Mouse (Mus musculus): ENCODE data around the gene Zfp709. TPM values are rescaled to one million over a fixed set of nuclear protein-coding genes. Genes with fewer than 3 reads are reported as not detected.
"Not testable (repeated sequence)": the region's sequence is repeated elsewhere in the genome, so short reads cannot be mapped to it uniquely, and the experiment has no call there.

The Zfp709 gene
- polyA plus RNA-seq, 1 experiment, result not detected

DNA sequence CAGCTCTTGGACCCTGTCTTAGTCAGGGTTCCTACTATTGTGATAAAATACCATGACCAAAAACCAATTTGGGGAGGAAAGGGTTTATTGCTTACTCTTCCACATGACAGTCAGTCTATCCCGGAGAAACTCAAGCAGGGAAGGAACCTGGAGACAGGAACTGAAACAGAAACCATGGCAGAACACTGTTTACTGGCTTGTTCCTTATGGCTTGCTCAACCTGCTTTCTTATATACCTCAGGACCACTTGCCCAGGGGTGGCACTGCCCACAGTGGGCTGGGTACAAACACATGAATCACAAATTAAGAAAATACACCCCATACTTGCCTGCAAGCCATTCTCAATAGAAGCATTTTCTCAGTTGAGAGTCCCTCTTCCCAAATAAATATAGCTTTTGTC lies 21.3 kb downstream of the Zfp709 start:
- H3K4me1 ChIP-seq (ENCODE audit: control insufficient read depth, insufficient read depth, low read length); H3K27ac ChIP-seq (ENCODE audit: insufficient read depth, low read depth, low read length); H3K4me3 ChIP-seq (ENCODE audit: insufficient read depth, low read depth, low read length): not testable (repeated sequence)
- WGBS, result 74% methylated on average over 1 of the region's 1 CpGs

DNA sequence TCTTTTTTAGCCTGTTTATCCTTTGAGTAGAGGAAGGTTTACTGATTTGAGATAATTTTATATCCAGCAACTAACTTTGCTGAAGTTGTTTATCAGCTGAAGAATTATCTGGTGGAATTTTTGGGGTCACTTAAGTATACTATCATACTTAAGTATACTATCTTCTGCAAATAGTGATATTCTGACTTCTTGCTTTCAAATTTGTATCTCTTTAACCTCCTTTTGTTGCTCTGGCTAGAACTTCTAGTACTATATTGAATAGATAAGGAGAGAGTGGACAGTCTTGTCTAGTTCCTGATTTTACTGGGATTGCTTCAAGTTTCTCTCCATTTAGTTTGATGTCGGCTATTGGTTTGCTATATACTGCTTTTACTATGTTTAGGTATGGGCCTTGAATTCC lies 25.0 kb downstream of the Zfp709 start:
- Histone ChIP-seq H3K4me1 (ENCODE audit: control insufficient read depth, insufficient read depth, low read length) (no peaks in the 10 kb centered on the region), H3K27ac (ENCODE audit: insufficient read depth, low read depth, low read length) (no peak overlapping the region), H3K4me3 (ENCODE audit: insufficient read depth, low read depth, low read length) (no peak overlapping the region)
- TF ChIP-seq CTCF (IDR thresholded peaks at IDR 0.05; ENCODE audit: insufficient read depth, low read depth, low read length) (no peak), POLR2A (IDR thresholded peaks at IDR 0.05; ENCODE audit: insufficient read depth, low read depth, low read length) (no peak)
- WGBS, result 95% methylated on average over 1 of the region's 1 CpGs

DNA sequence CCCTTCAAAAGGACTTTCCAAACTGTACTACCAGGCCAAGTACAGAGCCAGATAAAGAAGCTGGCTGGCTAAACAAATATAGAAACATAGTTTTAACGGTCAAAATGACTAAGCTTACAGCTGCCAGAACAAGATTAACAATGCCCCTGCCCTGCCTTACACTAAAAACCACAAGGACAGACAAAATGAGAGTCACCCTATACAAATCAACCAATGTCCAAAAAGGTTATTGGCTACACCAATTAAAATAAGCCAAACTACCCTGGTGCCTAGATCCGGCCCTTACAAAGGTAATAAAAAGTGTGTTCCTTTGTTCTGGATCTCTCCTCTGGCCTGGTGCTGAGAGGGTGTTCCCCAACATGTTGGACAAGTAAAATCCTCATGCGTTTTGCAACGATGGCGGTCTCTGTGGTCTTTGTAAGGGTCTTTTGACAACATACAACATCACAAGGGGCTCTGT lies 26.0 kb downstream of the Zfp709 start:
- 92% methylated on average over 5 of the region's 5 CpGs for WGBS
- Histone ChIP-seq H3K27ac (ENCODE audit: insufficient read depth, low read depth, low read length) (peak overlapping the region; percentile 100), H3K4me3 (ENCODE audit: insufficient read depth, low read depth, low read length) (peak overlapping the region; percentile 100), H3K4me1 (ENCODE audit: control insufficient read depth, insufficient read depth, low read length) (no peaks in the 10 kb centered on the region)
- TF ChIP-seq POLR2A (IDR thresholded peaks at IDR 0.05; ENCODE audit: insufficient read depth, low read depth, low read length) (no peak), CTCF (IDR thresholded peaks at IDR 0.05; ENCODE audit: insufficient read depth, low read depth, low read length) (no peak)

DNA sequence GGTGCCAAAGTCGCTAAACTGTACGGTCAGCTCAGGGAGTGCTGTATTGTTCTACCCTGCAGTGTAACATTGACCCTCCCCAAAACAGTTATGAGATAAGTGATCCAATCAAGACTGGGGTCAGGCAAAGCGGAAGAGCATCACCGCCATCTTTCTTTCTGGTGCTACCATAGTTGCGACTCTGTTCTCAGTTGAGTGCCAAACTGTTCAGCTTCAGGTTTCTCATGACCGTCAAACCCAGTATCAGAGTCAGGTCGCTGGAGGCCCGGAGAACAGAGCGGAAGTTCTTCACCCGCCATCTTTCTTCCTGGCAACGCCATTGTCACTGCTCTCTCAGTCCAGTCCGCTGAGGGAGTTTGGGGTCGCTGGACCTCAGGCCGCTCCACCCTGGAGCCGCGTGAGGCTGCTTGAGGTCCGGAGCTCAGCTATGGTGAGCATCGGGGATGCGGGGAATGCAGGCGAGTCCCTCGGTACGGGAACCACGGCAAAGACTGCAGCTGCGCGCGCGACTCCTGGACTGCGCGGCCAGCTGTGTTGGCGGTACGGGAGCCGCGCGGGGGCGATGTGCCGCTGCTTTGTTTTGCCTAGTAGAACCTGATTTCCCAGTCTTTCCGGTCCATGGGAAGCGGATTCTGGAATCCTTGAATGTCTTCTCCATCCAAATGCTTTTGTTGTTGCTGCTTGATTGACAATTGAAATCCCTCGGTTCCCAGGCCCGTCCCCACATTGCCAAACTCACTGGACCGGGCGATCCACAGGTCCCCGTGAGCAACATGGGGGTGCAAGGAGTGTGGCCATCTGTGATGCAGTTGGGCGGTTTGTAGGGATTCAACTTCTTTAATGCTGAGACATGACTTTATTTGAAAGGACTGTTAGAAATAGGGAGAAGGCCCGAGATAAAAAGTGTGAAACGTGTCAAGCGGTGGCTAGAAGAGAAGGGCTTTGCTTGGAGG lies 26.8 kb downstream of the Zfp709 start, which contains the start of the genes Zfp882 and Zfp617:
Gene Zfp882, plus strand, starts transcription at position 300 of the 953 bp plus-strand sequence.
Gene Zfp617, plus strand, starts transcription at position 327 of the 953 bp plus-strand sequence.
- 2% methylated on average over 47 of the region's 47 CpGs for WGBS
- Histone ChIP-seq H3K4me3 (ENCODE audit: insufficient read depth, low read depth, low read length) (peak within 1 kb of the TSS; percentile 100), H3K4me1 (ENCODE audit: control insufficient read depth, insufficient read depth, low read length) (no peaks in the 10 kb centered on the region), H3K27ac (ENCODE audit: insufficient read depth, low read depth, low read length) (peak within 1 kb of the TSS; percentile 100)
- TF ChIP-seq POLR2A (IDR thresholded peaks at IDR 0.05; ENCODE audit: insufficient read depth, low read depth, low read length), result peak; percentile 61; the same call in 1 of the 2 replicates
- TF ChIP-seq CTCF (IDR thresholded peaks at IDR 0.05; ENCODE audit: insufficient read depth, low read depth, low read length), result peak; percentile 16; the same call in 1 of the 2 replicates

DNA sequence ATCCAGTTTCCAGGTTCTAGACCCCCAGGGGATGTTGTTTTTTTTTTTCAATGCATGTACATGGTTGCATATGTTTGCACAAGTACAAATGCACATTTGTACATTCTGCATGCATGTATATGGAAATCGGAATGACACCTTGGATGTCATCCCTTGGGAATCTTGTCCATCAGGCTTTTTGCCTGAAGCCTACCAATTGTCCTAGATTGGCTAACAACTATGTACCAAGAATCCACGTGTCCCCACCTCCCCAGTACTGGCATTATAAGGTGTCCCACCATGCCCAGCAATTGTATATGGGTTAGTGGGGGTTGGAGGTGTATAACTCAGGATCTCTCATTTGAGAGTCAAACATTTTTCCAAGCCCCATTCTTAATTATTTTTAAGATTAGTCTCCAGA lies 30.5 kb downstream of the Zfp709 start:
- TF ChIP-seq CTCF (IDR thresholded peaks at IDR 0.05; ENCODE audit: insufficient read depth, low read depth, low read length) (no peak), POLR2A (IDR thresholded peaks at IDR 0.05; ENCODE audit: insufficient read depth, low read depth, low read length) (no peak)
- H3K27ac ChIP-seq (ENCODE audit: insufficient read depth, low read depth, low read length), result no peak overlapping the region
- H3K4me1 ChIP-seq (ENCODE audit: control insufficient read depth, insufficient read depth, low read length), result no peaks in the 10 kb centered on the region
- WGBS, result 90% methylated on average over 2 of the region's 2 CpGs
- no peak overlapping the region for H3K4me3 ChIP-seq (ENCODE audit: insufficient read depth, low read depth, low read length)

DNA sequence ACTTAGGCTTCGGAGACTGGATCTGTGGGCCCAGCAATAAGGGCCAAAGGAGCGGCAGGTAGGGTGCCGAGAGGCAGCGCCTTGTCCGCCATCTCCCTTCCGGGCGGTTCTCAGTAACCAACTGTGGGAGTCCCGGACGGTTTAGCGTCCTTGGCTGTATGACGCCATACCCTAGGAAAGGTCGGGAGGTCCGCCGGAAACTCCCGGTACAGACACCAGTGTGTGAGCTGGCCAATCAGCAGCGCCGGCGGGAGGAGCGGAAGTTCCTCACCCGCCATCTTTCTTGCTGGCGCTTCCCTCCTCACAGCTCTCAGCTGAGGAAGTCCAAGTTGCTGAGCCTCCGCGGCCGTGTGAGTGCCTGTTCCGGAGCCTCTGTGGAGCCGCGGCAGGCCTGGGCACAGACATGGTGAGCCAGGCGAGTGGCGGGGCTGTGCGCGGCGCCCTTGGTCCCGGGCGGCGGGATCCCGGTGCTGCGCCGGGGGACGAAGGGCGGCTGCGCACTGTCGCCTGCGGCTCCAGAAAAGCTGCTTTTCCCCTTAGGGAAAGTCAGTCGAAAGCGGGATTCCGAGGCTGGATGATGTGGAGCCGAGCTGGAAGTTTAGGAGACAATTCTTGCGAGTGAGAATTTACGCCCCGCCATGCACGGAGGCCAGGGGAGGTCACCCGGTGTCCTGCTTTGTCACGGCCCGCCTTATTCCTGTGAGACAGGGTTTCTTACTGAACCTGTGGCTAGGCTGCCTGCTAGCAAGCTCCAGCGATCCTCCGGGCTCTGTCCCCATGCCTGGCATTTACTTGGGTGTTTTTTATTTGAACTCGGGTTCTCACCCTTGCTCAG lies 41.0 kb downstream of the Zfp709 start:
- peak overlapping the region; percentile 93 for H3K27ac ChIP-seq (ENCODE audit: insufficient read depth, low read depth, low read length)
- TF ChIP-seq POLR2A (IDR thresholded peaks at IDR 0.05; ENCODE audit: insufficient read depth, low read depth, low read length) (peak; percentile 59; the same call in 1 of the 2 replicates), CTCF (IDR thresholded peaks at IDR 0.05; ENCODE audit: insufficient read depth, low read depth, low read length) (no peak)
- peak overlapping the region; percentile 77 for H3K4me3 ChIP-seq (ENCODE audit: insufficient read depth, low read depth, low read length)
- no peaks in the 10 kb centered on the region for H3K4me1 ChIP-seq (ENCODE audit: control insufficient read depth, insufficient read depth, low read length)
- under 1% methylated on average over 57 of the region's 57 CpGs for WGBS

DNA sequence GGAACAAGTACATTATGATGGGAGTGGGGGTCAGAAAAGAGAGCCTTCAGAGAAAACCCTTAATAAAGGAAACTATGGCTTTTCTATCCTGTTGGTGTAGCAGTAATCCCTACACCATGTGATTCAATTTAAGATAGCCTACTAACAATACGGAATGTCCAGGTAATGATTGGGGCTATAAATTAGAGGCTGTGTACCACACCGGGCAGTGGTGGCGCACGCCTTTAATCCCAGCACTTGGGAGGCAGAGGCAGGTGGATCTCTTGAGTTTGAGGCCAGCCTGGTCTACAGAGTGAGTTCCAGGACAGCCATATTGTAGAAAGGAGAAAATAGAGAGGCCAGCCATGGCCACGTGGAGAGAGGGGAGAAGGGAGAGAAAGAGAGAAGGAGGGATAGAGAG lies 44.0 kb downstream of the Zfp709 start:
- H3K27ac ChIP-seq (ENCODE audit: insufficient read depth, low read depth, low read length), result no peak overlapping the region
- H3K4me1 ChIP-seq (ENCODE audit: control insufficient read depth, insufficient read depth, low read length), result no peaks in the 10 kb centered on the region
- TF ChIP-seq POLR2A (IDR thresholded peaks at IDR 0.05; ENCODE audit: insufficient read depth, low read depth, low read length) (no peak), CTCF (IDR thresholded peaks at IDR 0.05; ENCODE audit: insufficient read depth, low read depth, low read length) (no peak)
- WGBS, result 96% methylated on average over 5 of the region's 5 CpGs
- H3K4me3 ChIP-seq (ENCODE audit: insufficient read depth, low read depth, low read length), result no peak overlapping the region

DNA sequence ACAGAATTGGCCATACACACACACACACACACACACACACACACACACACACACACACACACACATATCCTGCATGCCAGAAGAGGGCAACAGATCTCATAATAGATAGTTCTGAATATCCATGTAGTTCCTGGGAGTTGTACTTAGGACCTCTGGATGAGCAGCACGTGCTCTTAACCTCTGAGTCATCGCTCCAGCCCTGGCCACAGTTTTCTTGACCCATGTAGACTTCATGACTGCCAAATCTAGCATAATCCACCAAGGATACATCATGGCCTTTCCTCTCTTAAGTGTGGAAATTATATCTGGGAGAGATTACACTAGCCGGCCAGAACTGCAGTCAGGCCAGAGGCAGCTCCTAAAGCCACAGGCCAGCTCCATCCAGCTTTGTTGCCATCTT lies 44.7 kb downstream of the Zfp709 start:
- no peak overlapping the region for H3K4me3 ChIP-seq (ENCODE audit: insufficient read depth, low read depth, low read length)
- WGBS, result 93% methylated on average over 3 of the region's 3 CpGs
- no peaks in the 10 kb centered on the region for H3K4me1 ChIP-seq (ENCODE audit: control insufficient read depth, insufficient read depth, low read length)
- TF ChIP-seq CTCF (IDR thresholded peaks at IDR 0.05; ENCODE audit: insufficient read depth, low read depth, low read length) (no peak), POLR2A (IDR thresholded peaks at IDR 0.05; ENCODE audit: insufficient read depth, low read depth, low read length) (no peak)
- no peak overlapping the region for H3K27ac ChIP-seq (ENCODE audit: insufficient read depth, low read depth, low read length)

DNA sequence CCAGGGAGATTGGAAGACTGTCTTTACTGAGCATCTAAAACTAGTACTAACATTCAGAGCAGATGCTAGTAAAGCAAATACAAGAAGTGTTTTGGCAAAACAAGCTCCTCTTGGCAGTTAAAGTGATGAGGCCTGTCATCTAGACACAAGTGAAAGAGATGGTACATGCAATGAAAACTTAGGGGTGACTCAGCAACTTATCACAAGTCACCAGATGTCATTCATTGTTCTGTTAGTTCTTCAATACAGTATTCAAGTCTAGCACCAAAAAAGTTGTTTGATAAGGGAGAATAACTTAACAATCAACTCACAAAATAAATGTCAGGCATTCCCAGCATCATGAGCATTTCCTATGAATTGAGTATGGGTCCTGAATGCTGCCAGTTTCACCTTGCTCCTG lies 46.0 kb downstream of the Zfp709 start:
- no peaks in the 10 kb centered on the region for H3K4me1 ChIP-seq (ENCODE audit: control insufficient read depth, insufficient read depth, low read length)
- no peak overlapping the region for H3K27ac ChIP-seq (ENCODE audit: insufficient read depth, low read depth, low read length)
- no peak overlapping the region for H3K4me3 ChIP-seq (ENCODE audit: insufficient read depth, low read depth, low read length)
- TF ChIP-seq POLR2A (IDR thresholded peaks at IDR 0.05; ENCODE audit: insufficient read depth, low read depth, low read length) (no peak), CTCF (IDR thresholded peaks at IDR 0.05; ENCODE audit: insufficient read depth, low read depth, low read length) (no peak)

DNA sequence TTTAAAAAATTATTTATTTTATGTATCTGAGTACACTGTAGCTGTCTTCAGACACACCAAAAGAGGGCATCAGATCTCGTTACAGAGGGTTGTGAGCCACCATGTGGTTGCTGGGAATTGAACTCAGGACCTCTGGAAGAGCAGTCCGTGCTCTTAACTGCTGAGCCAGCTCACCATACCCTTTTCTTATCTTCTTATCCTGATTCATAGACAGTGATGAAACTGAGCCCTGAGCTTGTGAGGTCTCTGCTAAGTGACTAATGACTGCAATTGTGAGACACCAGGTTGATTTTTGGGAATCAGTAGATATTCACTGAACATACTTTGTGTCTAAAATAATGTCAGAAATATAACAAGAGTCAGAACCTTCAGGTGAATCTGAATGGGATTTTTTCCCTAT lies 56.2 kb downstream of the Zfp709 start:
- H3K4me1 ChIP-seq (ENCODE audit: control insufficient read depth, insufficient read depth, low read length); H3K27ac ChIP-seq (ENCODE audit: insufficient read depth, low read depth, low read length); H3K4me3 ChIP-seq (ENCODE audit: insufficient read depth, low read depth, low read length): not testable (repeated sequence)
- WGBS, result 95% methylated on average over 2 of the region's 2 CpGs
